Mouse (Mus musculus) cerebellum, adult 11 months (tissue): ENCODE data around the gene Pip4k2c.

Experiments
- DNase-seq: peaks from one replicate; pipeline ENCODE4 v3.0.0; 2022

Pip4k2c gene

GRCm38 (mm10) chr10:127211414-127211854, at the start of gene Pip4k2c:
Gene Pip4k2c (minus strand): TSS chr10:127211585.
- peak; percentile 94 for DNase-seq

DNA sequence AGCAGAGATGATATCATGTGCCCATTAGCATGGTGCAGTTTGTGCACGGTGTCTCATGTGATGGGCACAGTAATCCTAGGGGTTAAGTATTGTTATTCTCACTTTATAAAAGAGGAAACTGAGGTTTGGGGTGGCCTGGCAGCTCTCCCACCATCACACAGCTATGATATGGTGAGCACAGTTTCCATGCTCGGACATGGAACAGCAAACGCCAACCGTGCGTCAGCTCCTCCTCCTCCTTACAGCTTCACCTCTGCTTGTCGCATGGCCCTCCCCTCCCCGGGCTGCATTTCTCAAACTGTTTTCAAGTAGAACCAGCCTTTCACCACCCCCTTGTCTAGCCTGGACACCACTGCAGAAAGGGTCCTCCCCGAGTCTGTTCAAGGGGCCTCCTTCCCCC, 47.1 kb upstream of the Pip4k2c start:
- DNase-seq, result no peak

DNA sequence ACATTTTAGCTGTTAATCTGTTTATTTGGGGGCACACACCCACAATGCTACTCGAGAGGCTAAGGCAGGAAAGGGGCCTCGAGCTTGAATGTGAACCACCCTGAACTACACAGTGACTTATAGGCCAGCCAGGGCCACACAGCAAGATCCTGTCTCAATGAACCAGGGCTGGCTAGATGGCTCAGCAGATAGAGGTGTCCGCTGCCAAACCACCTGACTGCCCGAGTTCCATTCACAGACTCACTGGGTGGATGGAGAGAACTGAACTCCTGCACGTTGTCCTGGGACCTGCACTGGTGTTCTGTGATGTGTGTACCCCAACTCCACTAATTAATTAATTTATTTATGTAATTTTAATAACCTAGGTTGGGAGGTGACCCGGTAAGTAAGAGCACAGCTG, 46.4 kb upstream of the Pip4k2c start:
- DNase-seq, result no peak

DNA sequence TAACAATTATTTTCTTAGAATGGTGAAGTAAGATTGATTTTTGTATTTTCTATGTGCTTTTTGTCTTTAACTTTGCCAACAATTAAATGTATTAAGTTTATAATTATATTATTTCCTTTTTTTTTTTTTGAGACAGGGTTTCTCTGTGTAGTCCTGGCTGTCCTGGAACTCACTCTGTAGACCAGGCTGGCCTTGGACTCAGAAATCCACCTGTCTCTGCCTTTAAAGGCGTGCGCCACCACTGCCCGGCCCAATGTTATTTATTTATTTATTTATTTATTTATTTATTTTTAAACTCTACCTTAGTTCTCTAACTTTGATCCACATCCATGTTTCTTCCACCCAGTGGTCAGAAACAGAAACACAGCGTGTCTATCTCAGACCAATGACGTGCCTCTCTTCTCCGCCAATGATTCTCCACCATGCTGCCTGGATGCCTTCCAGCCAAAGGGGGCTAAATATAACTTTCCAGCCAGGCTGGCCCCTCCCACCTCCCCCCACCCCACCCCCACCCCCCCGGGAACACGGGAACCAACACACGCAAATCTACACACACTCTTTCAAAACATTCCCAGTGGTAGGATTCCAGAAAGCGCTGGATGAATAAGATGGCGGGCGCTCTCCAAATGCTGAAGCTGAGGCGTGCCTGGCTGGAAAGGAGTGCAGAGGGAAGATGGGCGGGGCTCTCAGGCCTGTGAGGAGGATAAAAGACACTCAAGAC, 44.4 kb upstream of the Pip4k2c start:
- no peak for DNase-seq

- DNase-seq, result no peak
These were observed 39.4 kb upstream of the Pip4k2c start for GRCm38 (mm10) chr10:127250810-127251209.

GRCm38 (mm10) chr10:127238241-127238824, 26.9 kb upstream of the Pip4k2c start:
- no peak for DNase-seq

GRCm38 (mm10) chr10:127236541-127236940, 25.2 kb upstream of the Pip4k2c start:
- no peak for DNase-seq

DNA sequence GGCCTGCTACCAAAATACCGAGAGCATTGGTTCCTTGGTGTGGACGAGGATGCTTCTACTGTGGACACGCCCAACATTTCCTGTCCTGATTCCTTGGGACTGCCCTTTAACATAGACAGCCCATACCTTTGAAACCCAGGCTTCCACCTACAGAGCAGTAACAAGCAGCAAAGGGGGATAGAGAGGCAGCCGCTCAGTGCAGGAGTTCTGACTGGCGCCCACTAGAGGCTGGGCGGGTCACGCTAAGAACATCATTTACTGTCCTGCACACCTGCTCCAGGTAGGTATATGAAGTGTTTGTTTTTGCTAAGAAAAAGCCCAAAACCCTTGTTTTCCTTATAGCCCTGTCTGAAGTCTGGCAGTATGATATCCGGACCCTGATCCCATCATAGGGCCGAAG, 21.8 kb upstream of the Pip4k2c start:
- DNase-seq, result no peak

- no peak for DNase-seq
These were observed 20.4 kb upstream of the Pip4k2c start for GRCm38 (mm10) chr10:127231741-127232140.

DNA sequence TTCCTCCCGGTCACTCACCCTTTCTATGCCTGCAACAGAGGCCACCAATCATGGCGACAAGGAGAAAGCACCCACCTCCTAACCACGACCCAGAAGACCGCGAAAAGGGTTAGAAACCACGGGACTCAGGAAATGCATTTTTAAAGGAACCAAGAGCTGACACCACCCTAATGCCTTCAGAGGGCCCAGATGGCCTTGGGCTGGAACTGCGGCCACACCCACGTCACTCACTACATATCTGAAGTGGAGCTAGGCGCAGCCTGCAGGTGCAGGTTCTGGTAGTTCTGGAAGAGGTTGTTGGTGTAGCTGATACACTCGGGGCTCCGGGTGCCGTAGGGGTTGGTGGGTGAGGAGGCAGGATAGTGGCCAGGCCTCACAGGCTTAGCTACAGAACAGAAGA, 19.3 kb upstream of the Pip4k2c start:
- DNase-seq, result no peak

- peak; percentile 52 for DNase-seq
These were observed 17.5 kb upstream of the Pip4k2c start for GRCm38 (mm10) chr10:127228897-127229296.

DNA sequence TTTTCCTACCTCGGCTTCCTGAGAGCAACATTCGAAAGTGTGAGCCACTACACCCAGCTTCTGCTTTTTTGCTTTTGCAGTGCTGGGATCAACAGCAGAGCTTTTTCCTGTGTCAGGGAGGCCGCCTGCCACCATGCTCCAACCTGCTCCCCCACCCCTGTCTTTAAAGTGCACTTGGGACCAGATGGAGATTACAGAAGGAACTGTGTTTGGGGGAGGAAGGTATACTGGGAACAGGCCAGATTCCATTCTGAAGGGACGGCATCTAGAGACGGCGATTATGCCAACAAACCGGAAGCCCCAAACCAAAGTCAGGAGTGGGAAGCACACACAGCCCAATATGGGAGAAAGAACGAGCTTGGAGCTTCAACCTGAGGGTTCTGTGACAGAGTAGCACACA, 15.8 kb upstream of the Pip4k2c start:
- no peak for DNase-seq

DNA sequence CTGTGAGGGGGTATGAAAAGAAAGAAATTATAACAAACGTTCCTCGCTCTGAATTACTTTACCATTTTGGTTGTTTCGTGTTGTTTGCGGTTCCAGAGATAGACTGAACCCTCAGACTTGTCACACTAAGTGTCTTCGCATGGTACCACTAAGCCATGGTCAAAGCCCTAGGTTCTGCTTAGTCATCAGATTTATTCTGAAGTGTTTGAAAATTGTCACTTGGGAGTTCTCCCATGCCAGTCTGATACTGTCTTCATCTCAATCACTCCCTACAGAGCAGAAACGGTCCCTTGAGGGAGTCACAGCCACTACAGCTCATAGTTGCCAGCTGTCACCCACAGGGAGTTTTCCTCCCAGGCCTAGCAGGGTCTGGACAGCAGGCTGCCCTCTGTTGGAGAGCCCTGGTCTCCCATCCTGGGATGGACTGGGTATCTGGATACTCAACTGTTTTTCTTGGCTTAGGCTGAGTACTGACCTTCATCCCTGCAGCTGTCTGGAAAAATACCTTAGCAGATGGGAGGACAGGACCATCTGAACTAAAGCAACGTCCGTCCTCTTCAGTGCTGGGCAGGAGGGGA, 15.0 kb upstream of the Pip4k2c start:
- no peak for DNase-seq

- DNase-seq, result no peak
These were observed 14.3 kb upstream of the Pip4k2c start for GRCm38 (mm10) chr10:127225732-127226131.

GRCm38 (mm10) chr10:127225213-127225612, 13.8 kb upstream of the Pip4k2c start:
- DNase-seq, result no peak

- no peak for DNase-seq
These were observed 7.0 kb upstream of the Pip4k2c start for GRCm38 (mm10) chr10:127218339-127218738.

DNA sequence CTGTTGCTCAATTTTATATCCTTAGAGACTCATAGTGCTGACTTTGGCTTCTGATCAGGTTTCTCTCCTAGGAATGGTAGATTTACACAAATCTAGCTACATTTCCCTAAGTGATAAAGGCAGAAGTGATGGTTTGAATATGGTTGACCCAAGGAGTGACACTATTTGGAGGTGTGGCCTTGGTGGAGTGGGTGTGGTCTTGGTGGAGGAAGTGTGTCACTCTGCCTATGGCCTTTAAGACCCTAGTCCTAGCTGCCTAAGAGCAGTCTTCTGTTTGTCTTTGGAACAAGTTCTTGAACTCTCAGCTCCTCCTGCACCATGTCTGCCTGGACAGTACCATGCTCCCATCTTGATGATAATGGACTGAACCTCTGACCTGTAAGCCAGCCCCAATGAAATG, 5.8 kb upstream of the Pip4k2c start:
- no peak for DNase-seq

DNA sequence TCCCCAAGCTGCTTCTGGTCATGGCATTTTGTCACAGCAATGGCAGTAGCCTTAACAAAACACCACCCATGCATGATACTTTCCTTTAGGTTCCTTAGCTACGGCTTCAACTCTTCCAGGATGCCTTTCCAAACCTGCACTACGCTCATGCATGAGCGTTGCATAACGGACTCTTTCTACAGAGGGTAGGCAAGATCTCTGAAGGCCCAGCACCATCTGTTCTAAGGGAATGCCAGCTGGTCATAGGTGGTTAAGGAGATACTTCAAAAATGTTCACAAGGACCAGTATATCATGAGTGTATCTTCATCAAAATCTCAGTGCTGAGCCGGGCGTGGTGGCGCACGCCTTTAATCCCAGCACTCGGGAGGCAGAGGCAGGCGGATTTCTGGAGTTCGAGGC, 5.1 kb upstream of the Pip4k2c start:
- no peak for DNase-seq

- no peak for DNase-seq
These were observed 3.0 kb upstream of the Pip4k2c start for GRCm38 (mm10) chr10:127214422-127214803.

DNA sequence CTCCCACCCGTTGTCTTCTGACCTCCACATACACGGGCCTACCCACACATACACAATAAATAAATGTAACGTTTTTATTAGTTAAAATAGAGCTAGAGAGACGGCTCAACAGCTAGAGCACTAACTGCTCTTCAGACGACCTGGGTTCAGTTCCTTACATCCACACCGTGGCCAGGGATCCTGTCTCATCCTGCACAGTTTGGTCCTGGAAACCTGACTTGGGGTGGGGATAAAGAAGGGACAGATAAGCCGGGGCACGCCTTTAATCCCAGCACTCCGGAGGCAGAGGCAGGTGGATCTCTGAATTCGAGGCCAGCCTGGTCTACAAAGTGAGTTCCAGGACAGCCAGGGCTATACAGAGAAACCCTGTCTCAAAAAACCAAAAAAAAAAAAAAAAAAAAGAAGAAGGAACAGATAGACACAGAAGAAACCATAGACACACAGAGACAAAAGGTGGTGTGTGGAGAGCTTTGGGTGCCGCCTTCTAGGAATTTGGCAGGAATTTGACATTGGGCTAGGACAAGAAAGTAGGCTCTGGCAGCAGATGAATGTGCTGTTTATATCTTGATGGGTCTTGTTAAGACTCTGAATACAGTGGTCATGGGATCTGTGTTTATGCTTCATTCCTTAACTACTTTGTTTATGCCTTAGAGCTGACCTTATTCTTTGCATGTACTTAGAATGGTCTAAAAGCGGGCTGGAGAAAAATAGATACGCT, 2.5 kb upstream of the Pip4k2c start:
- no peak for DNase-seq

DNA sequence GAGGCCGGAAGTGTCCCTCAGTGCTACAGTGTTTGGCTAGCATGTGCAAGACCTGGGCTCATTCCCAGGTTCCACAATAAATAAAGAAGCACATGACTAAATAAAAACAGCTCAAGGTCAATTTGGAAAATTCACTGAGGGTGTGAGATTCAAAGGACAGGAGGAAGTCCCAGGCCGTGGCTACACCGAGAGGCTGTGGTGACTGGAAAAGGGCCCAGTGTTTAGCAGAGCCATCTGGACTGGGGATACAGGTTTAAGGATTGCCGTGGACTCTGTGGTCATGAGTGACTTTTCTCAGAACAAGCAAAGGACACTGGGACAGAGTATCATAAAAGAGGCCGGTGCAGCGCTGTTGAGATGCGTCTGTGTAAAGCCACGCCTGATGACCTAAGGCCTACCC, 1.9 kb upstream of the Pip4k2c start:
- DNase-seq, result no peak

DNA sequence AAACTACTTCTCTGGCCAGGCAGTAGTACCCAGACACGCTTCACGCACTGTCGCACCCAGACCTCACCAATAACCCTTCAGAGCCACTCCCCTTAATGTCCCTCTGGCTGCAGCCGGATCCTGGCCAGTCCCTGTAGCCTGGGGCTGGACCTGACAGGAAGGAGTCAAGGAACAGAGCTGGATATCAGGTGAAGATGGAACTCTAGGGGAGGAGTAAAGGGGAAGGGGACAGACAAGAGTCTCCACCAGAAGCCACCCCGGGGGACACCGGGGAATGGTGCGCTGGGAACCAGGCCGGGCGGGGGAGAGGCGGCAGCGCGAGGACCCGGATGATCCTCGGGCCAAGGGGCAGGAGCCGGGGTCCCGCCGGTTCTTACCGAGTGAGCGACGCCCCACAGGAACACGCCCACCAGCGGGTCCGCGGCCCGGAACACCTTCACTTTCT, 402 bp downstream of the Pip4k2c start:
- no peak for DNase-seq

GRCm38 (mm10) chr10:127209928-127210570, 1.3 kb downstream of the Pip4k2c start:
- DNase-seq, result no peak
